Mouse (Mus musculus): ENCODE results near the gene 4930544D05Rik. TPM values are rescaled to one million over a fixed set of nuclear protein-coding genes. Genes with fewer than 3 reads are reported as not detected.
A peak's percentile ranks its signal among the peaks of the same experiment; 100 is the strongest.

Gene 4930544D05Rik
- polyA plus RNA-seq, 1 experiment = not detected

- Histone ChIP-seq H3K27ac (ENCODE audit: insufficient read depth, low read depth, low read length) (peak overlapping the region; percentile 97), H3K4me1 (ENCODE audit: control insufficient read depth, insufficient read depth, low read length) (peaks cover 28% of the 10 kb centered on the region), H3K4me3 (ENCODE audit: insufficient read depth, low read length) (peak overlapping the region; percentile 92)
- TF ChIP-seq CTCF (IDR thresholded peaks at IDR 0.05; ENCODE audit: low read depth, low read length) (no peak), POLR2A (IDR thresholded peaks at IDR 0.05; ENCODE audit: borderline replicate concordance, low read depth, low read length) (no peak)
Measured at GRCm38 (mm10) chr11:70647716-70648420, 32.2 kb downstream of the 4930544D05Rik start.

- Histone ChIP-seq H3K27ac (ENCODE audit: insufficient read depth, low read depth, low read length) (peak overlapping the region; percentile 97; the same call in 1 of the 2 replicates), H3K4me1 (ENCODE audit: control insufficient read depth, insufficient read depth, low read length) (peaks cover 28% of the 10 kb centered on the region), H3K4me3 (ENCODE audit: insufficient read depth, low read length) (peak overlapping the region; percentile 92)
- no peak for TF ChIP-seq POLR2A (IDR thresholded peaks at IDR 0.05; ENCODE audit: borderline replicate concordance, low read depth, low read length)
- no peak for TF ChIP-seq CTCF (IDR thresholded peaks at IDR 0.05; ENCODE audit: low read depth, low read length)
Measured at GRCm38 (mm10) chr11:70648512-70648911, 32.9 kb downstream of the 4930544D05Rik start.

- Histone ChIP-seq H3K4me3 (ENCODE audit: insufficient read depth, low read length) (peak overlapping the region; percentile 92), H3K4me1 (ENCODE audit: control insufficient read depth, insufficient read depth, low read length) (peaks cover 28% of the 10 kb centered on the region), H3K27ac (ENCODE audit: insufficient read depth, low read depth, low read length) (no peak overlapping the region)
- no peak for TF ChIP-seq POLR2A (IDR thresholded peaks at IDR 0.05; ENCODE audit: borderline replicate concordance, low read depth, low read length)
- no peak for TF ChIP-seq CTCF (IDR thresholded peaks at IDR 0.05; ENCODE audit: low read depth, low read length)
Measured at GRCm38 (mm10) chr11:70649185-70649734, 33.6 kb downstream of the 4930544D05Rik start.

GRCm38 (mm10) chr11:70650322-70651175 is 34.9 kb downstream of the 4930544D05Rik start:
- no peak for TF ChIP-seq POLR2A (IDR thresholded peaks at IDR 0.05; ENCODE audit: borderline replicate concordance, low read depth, low read length)
- TF ChIP-seq CTCF (IDR thresholded peaks at IDR 0.05; ENCODE audit: low read depth, low read length) = no peak
- peak overlapping the region; percentile 30 for H3K27ac ChIP-seq (ENCODE audit: insufficient read depth, low read depth, low read length)
- H3K4me1 ChIP-seq (ENCODE audit: control insufficient read depth, insufficient read depth, low read length) = peaks cover 24% of the 10 kb centered on the region
- H3K4me3 ChIP-seq (ENCODE audit: insufficient read depth, low read length) = peak overlapping the region; percentile 31

- Histone ChIP-seq H3K4me1 (ENCODE audit: control insufficient read depth, insufficient read depth, low read length) (peaks cover 20% of the 10 kb centered on the region), H3K27ac (ENCODE audit: insufficient read depth, low read depth, low read length) (peak overlapping the region; percentile 99), H3K4me3 (ENCODE audit: insufficient read depth, low read length) (peak overlapping the region; percentile 100)
- no peak for TF ChIP-seq CTCF (IDR thresholded peaks at IDR 0.05; ENCODE audit: low read depth, low read length)
- no peak for TF ChIP-seq POLR2A (IDR thresholded peaks at IDR 0.05; ENCODE audit: borderline replicate concordance, low read depth, low read length)
Measured at GRCm38 (mm10) chr11:70651391-70651790, 35.7 kb downstream of the 4930544D05Rik start.

- TF ChIP-seq POLR2A (IDR thresholded peaks at IDR 0.05; ENCODE audit: borderline replicate concordance, low read depth, low read length) = no peak
- no peak for TF ChIP-seq CTCF (IDR thresholded peaks at IDR 0.05; ENCODE audit: low read depth, low read length)
- peaks cover 27% of the 10 kb centered on the region for H3K4me1 ChIP-seq (ENCODE audit: control insufficient read depth, insufficient read depth, low read length)
- peak overlapping the region; percentile 99 for H3K27ac ChIP-seq (ENCODE audit: insufficient read depth, low read depth, low read length)
- peak overlapping the region; percentile 100 for H3K4me3 ChIP-seq (ENCODE audit: insufficient read depth, low read length)
Measured at GRCm38 (mm10) chr11:70652029-70652883, 36.6 kb downstream of the 4930544D05Rik start.

- Histone ChIP-seq H3K27ac (ENCODE audit: insufficient read depth, low read depth, low read length) (peak overlapping the region; percentile 99), H3K4me3 (ENCODE audit: insufficient read depth, low read length) (peak overlapping the region; percentile 100), H3K4me1 (ENCODE audit: control insufficient read depth, insufficient read depth, low read length) (peaks cover 34% of the 10 kb centered on the region)
- TF ChIP-seq CTCF (IDR thresholded peaks at IDR 0.05; ENCODE audit: low read depth, low read length) = no peak
- TF ChIP-seq POLR2A (IDR thresholded peaks at IDR 0.05; ENCODE audit: borderline replicate concordance, low read depth, low read length) = no peak
Measured at GRCm38 (mm10) chr11:70652884-70653344, 37.3 kb downstream of the 4930544D05Rik start.

GRCm38 (mm10) chr11:70653345-70654197 is 37.9 kb downstream of the 4930544D05Rik start:
- H3K4me1 ChIP-seq (ENCODE audit: control insufficient read depth, insufficient read depth, low read length) = peaks cover 40% of the 10 kb centered on the region
- peak overlapping the region; percentile 100 for H3K4me3 ChIP-seq (ENCODE audit: insufficient read depth, low read length)

More at GRCm38 (mm10) chr11:70653345-70654197, 37.9 kb downstream of the 4930544D05Rik start:
- peak overlapping the region; percentile 99 for H3K27ac ChIP-seq (ENCODE audit: insufficient read depth, low read depth, low read length)
- TF ChIP-seq POLR2A (IDR thresholded peaks at IDR 0.05; ENCODE audit: borderline replicate concordance, low read depth, low read length) (peak; percentile 51; the same call in 1 of the 2 replicates), CTCF (IDR thresholded peaks at IDR 0.05; ENCODE audit: low read depth, low read length) (no peak)
